Mouse (Mus musculus) retina, embryonic 14.5 days (tissue): ENCODE measurements at regions not wholly inside any gene's neighbourhood (a gene's known extent, or its start where the extent isn't known, plus 50 kb on each side); places are given as distances from the start of the nearest gene placed in this dataset.
A peak's percentile ranks its signal among the peaks of the same experiment; 100 is the strongest.

Experiments used
- DNase-seq: peaks from one replicate; pipeline ENCODE4 v3.0.0-alpha.2; 2015; ENCODE audit warnings: low spot score

DNA sequence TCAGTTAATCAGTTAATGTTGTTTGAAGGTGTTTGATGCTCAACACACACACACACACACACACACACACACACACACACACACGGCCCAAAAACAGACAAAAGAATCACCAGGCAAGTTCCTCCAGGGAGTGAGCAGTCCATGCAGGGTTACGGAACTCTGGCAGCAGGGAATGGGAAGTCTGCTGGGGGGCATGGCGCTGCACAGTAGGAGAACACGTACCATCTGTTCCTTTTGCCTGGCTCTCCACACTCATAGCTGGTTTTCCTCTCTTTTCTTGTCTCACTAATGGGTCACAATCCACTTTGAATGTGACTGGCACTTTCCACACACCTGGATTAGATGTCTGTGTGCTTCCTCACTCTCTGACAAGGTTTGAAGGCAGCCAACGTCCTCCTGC is 151.8 kb downstream of the Rpl14 start:
- DNase-seq, result no peak

GRCm38 (mm10) chr9:120731952-120732622 is 160.8 kb downstream of the Rpl14 start:
- DNase-seq, result peak; percentile 25

DNA sequence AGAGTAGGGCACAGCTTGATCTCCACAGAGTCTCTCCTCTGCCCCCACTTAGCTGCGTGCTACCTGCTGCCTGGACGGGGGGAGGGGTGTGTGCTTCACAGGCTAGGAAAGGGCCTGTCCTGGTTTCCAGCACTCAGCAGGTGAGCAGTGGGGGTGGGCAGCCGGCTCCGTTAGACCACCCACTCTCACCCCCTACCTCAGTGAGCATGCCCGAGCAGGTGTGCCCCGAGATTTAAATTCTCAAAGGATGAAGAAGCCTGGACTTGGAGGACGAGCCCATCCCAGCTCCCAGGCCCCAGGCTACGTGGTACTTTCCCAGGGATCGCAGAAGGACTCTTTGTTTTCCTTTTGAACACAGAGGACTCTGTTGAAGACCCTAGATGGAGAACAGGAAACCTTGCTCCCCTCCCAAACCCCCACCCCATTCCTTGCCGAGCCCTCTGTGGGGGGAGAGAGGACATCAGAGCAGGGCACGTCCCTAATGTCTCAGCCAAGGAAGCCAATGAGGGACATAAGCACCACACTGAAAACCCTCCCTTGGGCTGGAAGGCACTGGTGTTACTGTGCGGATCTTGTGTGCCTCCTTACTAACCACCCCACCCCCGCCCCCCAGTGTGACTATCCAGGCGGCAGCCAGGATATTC is 161.5 kb downstream of the Rpl14 start:
- DNase-seq, result peak; percentile 13

DNA sequence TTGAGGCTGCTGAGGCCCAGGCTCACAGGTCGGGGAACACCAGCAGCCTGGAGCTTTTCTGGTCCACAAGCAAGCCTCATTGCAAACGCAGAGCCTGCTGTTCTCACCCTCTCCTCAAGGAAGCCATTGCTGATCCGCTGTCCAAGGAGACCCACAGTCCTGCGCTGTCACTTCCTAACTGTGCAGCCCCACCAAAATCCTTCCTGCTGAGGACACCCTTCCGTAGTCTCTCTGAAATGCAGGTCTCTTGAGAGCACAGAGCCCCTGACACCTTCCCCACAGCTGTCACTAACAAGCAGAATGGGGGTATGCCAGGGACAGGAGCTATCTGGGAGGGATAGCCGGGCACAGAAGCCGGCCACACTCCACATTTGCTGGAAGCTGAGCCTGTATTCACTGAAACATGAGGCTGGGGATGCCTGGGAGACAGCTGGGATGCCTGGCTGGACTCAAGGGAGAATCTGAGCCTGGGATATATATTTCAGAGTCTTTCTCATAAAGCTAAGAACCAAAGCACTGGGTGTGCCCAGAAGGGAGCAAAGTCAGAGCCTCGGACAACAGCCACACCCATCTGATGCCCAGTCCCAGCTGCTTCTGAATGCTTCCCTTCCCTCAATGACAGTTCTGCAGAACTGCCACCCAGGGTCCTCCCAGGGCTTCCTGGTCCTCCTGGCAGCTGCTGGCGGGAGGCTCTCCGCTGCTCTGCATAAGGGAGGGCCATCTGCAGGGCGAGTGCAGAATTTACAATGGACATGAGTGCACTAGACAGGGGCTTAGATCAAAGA is 162.6 kb downstream of the Rpl14 start:
- DNase-seq, result peak; percentile 72

DNA sequence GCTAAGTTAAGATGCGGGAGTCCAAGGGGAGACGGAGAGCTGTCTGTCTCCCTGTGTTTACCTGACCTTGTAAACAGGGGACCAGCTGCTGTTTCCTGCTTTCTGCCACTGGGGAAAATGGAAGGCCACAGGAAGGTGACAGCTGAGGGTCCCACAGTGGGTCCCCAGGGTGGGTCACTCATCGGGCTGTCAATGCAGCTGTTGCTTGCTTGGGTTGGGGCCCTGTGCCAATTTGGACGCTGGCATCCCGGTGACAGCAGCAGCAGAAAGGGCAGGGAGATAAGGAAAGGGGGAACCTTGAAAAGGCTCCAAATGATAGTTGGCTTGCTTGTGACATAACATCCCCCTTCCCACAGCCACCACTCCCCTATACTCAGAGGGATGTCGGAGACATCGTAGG is 164.0 kb downstream of the Rpl14 start:
- DNase-seq, result peak; percentile 6

GRCm38 (mm10) chr9:120737956-120738355 is 166.7 kb downstream of the Rpl14 start:
- peak; percentile 47 for DNase-seq

- no peak for DNase-seq
Measured at GRCm38 (mm10) chr9:120739199-120739952, 168.1 kb downstream of the Rpl14 start.

GRCm38 (mm10) chr9:120739953-120740524 is 168.8 kb downstream of the Rpl14 start:
- DNase-seq, result no peak

GRCm38 (mm10) chr9:120741521-120741920 is 170.3 kb downstream of the Rpl14 start:
- no peak for DNase-seq

GRCm38 (mm10) chr9:120743455-120743854 is 172.2 kb downstream of the Rpl14 start:
- no peak for DNase-seq

DNA sequence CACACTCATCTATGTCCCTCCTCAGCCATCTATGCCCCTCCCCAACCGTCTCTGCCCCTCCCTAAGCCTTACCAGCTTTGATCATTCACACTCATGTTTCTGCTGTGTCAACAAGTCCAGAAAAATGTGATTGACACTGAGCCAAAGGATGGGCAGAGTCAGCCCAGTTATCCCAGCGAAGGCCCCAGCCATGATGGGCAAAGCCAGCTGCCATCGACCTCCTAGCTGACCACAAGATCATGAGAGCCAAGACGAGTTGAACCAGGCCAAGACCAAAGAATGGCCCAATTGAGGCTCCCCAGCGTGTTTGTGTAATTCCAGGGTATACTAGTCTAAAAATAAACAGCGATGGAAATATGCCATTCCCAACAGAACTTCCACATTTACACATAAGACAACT is 174.4 kb downstream of the Rpl14 start:
- DNase-seq, result no peak

DNA sequence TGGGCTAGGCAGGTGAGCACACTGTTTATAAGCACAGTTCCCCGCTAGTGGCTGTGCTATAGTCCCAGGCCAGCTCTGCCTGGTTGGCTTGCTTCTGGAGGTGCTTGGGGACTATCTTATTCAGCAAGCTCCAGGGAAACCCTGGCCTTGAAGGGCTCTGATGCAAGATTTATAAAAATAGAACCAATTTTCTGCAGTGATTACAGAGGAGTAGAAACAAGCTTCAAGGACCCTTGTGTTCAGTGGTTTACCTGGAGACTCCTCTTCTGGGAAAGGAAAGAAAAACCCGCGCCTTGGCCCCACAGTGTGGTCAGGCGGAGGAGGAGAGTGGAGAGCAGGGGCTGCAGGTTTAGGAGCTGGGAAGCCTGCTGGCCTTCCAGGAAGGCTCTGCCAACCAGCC is 178.2 kb upstream of the Ctnnb1 start:
- DNase-seq, result no peak

GRCm38 (mm10) chr9:120751686-120752484 is 177.1 kb upstream of the Ctnnb1 start:
- no peak for DNase-seq

DNA sequence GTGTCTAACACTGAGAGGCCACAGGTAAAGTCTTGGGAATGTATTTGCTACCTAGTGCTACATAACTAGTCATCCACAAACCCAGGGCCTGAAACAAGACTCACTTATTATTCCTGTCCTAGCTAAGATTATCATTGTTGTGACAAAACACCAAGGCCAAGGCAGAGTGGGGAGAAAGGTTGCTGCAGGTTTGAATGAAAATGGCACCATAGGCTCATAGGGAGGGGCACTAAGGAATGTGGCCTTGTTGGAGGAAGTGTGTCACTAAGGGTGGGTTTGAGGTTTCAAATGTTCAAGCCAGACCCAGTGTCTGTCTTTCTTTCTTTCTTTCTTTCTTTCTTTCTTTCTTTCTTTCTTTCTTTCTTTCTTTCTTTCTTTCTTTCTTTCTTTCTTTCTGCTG is 174.9 kb upstream of the Ctnnb1 start:
- DNase-seq, result no peak

GRCm38 (mm10) chr9:120755486-120755885 is 173.5 kb upstream of the Ctnnb1 start:
- DNase-seq, result no peak

DNA sequence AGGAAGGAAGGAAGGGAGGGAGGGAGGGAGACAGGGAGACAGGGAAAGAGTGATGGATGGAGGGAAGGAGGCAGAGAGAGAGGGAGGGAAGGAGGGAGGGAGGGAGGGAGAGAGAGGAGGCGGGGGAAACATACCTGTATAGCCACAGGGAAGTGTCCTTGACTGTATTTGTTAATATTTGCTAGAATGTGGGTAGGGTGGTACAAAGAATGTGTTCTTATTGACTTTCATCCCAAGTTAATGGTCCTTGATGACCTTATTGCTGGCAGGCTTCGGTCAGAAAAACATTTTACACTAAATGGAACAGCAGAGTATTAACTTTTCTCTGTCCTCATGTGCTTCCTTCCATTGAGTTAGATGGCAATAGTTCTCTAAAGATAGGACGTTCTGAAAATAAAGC is 171.0 kb upstream of the Ctnnb1 start:
- no peak for DNase-seq

DNA sequence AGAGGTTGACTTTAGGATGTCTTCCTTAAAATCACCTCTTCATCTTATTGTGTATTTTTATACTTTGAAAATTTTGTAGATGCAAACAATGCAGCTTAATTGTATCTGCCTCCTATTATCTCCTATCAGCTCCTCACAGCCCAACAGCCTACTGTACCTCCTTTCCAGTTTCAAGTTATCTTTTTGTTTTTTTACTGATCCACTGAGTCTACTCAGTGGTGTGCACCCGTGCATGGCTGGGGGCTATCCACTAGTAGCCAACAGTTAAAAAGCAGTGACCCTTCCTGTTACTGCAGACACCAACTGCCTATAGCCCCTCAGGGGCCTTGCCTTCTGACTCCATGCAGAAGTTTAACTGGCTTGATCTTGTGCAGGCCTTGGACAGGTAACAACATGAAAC is 170.4 kb upstream of the Ctnnb1 start:
- no peak for DNase-seq

DNA sequence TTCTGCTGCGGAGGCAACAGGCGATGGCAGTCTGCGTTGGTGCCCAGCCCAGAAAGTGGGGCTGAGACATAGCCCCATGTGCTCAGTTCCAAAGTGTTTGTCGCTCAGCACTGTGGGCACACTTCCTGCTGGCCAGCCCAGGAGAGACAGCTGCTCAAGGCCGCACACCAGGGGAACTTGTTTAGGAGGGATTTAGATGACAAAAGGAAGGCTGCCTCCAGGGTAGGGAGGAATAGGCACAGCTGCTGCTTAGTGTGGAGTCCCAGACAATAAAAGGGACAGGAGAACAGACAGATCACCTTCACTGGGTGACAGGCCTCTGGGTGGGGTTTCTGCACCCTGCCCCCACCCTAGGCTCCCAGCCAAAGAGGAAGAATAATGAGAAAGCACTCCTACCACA is 169.2 kb upstream of the Ctnnb1 start:
- no peak for DNase-seq

DNA sequence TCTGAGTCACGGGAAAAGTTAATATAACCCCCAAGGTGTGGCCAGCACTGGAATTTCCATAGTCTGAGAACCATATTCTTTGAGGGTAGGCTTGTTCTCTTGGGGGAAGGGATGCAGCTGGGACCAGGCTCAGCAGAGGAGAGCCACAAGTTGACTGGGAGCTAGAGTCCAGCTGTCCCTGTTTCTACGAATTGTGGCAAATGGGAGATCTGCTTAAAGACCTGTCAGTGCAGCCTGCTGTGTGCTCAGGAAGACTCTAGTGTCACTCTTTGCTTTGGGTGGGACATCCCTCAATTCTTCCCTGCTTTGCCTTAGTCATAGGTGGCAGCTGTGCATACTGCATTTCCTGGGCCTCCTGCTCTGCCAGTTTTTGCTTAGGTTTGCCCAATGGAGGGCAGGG is 165.2 kb upstream of the Ctnnb1 start:
- DNase-seq, result no peak

GRCm38 (mm10) chr9:120764663-120765062 is 164.4 kb upstream of the Ctnnb1 start:
- no peak for DNase-seq

GRCm38 (mm10) chr9:120765292-120765691 is 163.7 kb upstream of the Ctnnb1 start:
- DNase-seq, result no peak
